Mouse (Mus musculus) adipocyte (in vitro differentiated cells): ENCODE data around the gene Ctla4.

Experiments
- DNase-seq: peaks from one replicate; pipeline ENCODE4 v3.0.0-alpha.2; 2016; ENCODE audit warnings: low spot score

The Ctla4 gene

DNA sequence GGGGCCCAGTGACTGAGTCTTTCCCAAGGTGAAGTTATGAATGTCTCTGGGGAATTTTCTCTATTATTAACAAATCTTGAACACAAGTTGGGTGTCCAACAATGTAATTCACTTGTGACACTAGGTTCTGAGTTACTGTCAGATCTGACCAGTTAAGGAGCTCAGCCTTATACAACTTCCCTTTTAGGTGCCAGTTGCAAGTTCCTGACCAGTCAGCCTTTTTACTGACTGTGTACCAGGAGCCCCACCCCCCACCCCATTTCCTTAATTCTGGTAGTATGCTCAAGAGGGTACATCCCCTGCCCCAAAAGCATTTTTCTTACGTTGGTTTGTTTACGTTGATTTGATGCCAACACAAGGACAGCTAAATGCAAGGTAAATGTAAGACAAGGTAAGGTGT lies 21.6 kb upstream of the Ctla4 start:
- no peak for DNase-seq

- DNase-seq = no peak
Observed at GRCm38 (mm10) chr1:60866043-60866442, 20.8 kb upstream of the Ctla4 start.

GRCm38 (mm10) chr1:60868333-60869277 lies 18.2 kb upstream of the Ctla4 start:
- DNase-seq = peak; percentile 39

DNA sequence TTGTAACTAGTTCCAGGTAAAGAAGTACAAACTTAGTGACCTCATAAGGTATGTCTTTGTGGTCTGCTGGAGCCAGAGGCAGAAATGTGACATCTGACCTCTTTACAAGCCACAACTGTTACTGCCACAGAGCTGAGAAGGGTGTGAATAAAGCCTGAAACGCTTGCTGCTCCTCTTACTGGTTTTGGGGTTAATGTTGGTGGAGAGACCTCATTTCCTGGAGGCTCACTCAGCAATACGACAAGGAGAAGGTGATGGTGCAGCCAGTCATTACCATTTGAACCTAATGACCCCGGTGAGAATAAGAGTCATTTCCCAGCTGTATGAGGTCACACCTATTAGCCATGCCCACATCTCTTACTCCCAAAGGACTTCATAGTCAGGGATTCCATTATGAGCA lies 11.5 kb upstream of the Ctla4 start:
- DNase-seq = no peak

DNA sequence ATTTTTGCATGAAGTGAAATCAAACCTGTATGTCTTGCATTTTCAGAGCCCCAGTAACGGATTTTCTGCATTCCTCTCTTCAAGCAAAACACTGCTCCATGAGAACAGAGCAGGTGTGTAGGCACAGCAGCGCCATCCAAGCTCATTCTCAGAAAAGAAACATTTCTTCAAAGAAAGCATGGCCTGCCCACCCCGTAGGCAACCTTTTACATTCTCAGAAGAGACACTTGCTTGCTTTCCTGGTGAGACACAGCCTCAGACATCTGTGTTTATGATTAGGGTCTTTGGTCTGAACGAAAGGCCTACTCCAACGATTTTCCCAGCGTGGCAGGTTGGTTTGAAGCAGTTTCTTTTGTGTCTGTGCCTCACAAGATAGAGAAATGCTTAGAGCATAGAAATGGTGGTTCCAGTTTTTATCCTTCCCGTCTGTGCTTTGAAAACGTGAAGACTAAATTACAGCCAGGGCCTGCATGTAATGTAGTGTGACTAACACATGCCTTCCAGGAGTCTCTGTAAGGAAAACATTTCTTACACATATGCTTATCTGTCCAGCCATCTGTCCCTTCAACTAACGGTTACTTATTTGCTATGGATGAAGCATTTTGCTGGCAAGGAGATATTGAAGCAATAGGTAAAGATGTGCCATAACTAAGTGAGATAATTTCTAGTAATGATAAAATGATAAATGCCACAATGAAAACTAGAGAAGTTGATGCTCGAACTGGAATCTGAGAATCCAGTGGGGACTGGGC lies 6.5 kb upstream of the Ctla4 start:
- DNase-seq = no peak

DNA sequence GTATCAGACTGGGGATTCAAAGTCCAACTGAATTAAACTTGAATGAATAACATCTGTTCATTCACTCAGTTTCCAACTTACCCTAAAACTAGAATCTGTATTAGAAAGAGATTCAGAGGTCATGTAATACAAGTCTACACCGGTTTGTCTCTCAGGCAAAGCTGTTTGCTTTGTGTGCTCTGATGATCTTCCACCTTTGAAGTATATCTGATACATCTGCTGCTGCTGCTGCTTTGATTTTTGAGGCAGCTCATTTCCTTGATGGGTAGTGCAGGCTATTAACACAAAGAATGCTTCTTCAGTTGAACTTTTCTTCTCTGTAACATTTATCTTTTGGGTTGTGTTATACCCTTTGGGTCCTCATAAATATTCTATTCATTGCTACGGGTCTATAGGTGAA lies 4.0 kb upstream of the Ctla4 start:
- no peak for DNase-seq

DNA sequence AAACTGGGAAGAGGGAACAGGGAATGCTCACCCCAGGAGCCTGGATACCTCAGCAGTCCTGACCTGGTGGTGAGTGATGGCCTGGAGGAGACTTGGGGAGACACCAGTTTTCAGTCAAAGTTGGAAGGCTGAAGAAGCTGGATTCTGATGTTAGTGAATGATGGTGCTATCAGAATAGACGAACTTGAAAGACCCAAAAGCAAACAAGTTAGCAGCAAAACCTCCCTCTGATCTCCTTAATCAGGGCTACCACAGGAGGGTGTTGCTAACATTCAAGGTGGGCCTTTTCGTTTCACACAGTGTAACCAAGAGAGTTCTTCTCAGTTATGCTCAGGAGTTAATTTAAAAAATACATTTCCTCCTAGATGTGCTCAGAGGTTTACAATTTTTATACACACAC lies 3.5 kb upstream of the Ctla4 start:
- no peak for DNase-seq

DNA sequence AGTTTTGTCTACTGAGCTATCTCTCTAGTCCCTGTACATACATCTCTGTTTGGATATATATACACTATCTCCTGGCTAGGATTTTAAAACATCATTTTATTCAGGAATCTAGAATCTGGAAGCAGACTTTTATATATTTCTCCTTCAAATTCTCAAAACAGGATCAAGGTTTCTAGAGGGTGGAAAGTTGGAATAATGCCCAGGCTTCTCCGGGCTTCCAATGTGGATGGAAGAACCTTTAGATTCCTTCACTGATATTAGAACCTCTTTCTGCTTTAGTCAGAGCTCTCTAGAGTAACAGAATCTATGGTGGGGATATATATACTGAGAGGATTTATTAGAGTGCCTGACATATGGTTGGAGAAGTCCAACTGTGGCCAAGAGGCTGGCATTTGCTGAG lies 2.2 kb upstream of the Ctla4 start:
- no peak for DNase-seq

- no peak for DNase-seq
Observed at GRCm38 (mm10) chr1:60898127-60898932, 11.5 kb downstream of the Ctla4 start.

- no peak for DNase-seq
Observed at GRCm38 (mm10) chr1:60898933-60899210, 12.1 kb downstream of the Ctla4 start.

DNA sequence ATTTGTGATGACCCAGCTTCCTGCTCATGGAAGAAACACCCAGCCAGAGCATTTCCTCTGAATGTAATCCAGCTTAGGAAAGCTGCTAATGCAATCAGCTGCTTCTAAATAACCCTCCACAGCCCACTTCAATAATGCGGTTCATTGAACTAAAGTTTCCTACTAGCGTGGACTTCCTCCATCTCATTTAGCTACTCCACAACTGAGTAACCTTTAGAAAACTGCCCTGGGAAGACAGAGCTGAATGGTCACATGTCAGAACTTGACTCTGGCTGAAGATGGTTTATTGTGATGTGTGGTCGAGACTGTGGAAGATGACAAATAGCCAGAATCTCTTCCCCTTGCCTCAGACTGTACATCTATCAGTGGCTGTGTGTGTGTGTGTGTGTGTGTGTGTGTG lies 12.4 kb downstream of the Ctla4 start:
- DNase-seq = no peak

- no peak for DNase-seq
Observed at GRCm38 (mm10) chr1:60902547-60902946, 15.7 kb downstream of the Ctla4 start.

DNA sequence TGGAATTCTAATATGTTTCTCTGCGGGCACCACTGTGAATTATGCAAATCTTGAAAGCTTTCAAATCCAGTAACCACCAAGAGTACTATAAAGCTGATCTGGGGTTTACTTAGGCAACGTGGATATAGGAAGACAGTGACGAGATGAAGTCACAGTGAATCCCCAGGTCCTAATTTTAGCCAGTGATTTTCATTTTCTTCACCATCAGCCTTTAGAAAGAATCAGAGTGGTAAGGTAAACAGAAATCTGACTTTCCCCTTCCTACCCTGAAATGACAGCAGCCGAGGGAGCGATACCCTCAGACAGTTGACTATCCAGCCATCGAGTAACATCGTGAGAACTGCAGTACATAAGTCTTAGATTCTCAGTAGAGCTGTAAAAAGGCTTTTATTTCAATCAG lies 16.3 kb downstream of the Ctla4 start:
- no peak for DNase-seq

DNA sequence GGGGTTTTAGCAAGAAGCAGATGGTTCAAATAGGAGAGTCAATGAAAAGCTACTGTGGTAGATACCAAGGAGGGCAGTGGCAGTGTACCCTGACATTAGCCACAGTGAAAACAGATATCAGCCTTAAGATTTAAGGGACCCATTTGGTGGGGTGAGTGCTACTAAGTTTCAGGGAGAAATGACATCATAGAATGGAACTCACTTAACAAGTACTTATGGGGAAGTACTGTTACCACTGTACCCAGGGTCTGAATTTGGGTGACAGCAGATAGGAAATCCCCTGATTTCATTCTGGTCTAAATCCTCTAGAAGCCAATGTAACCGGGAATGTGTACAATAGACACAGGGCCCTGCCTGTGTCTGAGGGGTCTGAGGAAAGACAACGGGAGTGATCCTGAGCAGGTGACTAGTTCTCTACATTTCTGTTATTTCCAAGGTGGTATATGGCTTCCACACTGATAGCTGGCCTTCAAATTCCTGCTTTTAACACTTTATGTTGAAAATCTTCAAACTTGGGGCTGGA lies 17.7 kb downstream of the Ctla4 start:
- no peak for DNase-seq

GRCm38 (mm10) chr1:60907466-60907865 lies 20.7 kb downstream of the Ctla4 start:
- DNase-seq = no peak

- DNase-seq = no peak
Observed at GRCm38 (mm10) chr1:60908751-60909161, 22.0 kb downstream of the Ctla4 start.

GRCm38 (mm10) chr1:60909746-60910145 lies 22.9 kb downstream of the Ctla4 start:
- no peak for DNase-seq

GRCm38 (mm10) chr1:60910796-60911195 lies 24.0 kb downstream of the Ctla4 start:
- no peak for DNase-seq

DNA sequence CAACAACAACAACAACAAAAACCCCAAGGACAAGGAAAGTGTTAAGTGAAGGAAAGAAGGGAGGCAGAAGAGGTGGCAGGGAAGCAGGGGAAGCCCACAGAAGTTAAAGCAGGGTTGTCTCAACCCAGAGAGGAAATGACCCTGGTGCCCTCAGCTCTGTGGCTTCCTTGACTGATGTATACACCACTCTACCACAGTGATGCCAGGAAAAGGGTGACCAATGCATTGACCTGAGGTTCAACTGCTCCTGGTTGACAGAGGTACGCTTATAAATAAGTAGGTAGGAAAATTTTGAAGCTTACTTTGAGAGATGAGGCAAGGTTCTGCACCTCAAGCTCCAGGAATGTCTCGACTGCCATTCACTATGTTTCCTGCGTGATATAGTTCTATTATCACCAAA lies 24.8 kb downstream of the Ctla4 start:
- DNase-seq = no peak

DNA sequence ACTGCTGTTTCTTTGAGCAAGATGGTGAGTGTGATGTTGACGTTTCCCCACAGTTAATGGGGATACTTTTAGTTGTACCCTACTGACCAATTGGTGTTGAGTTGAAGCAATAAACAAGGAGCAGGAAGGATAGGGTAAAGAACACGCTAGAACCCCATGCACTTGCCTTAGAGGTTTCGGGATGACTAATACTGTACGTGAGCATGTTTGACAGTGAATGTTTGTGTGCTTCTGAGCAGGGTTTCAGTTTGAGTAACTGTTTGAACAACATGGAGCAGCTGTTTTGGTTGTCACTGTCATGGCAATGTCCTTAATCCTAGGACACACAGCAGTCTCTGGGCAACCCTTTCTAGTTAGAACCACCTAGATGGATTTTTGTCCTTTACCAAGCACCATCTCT lies 26.5 kb downstream of the Ctla4 start:
- DNase-seq = no peak

GRCm38 (mm10) chr1:60916281-60916781 lies 29.5 kb downstream of the Ctla4 start:
- DNase-seq = no peak
